Mouse (Mus musculus) intestine, postnatal 0 days (tissue): Measurements from ENCODE around the gene Gm1673. TPM values are rescaled to one million over a fixed set of nuclear protein-coding genes. Genes with fewer than 3 reads are reported as not detected.

Experiments used
- ATAC-seq: fragments of 200-750 bp; cut with Nextera tagmentation; 2 replicates; pipeline ENCODE4 v1.8.0; 2017; ENCODE audit warnings: mild to moderate bottlenecking, moderate TSS enrichment, moderate library complexity
- H3K27ac ChIP-seq: fragments of 300-500 bp; sonication (generic); 2 replicates; pipeline ENCODE4 v1.5.1; 2014; ENCODE audit warnings: mild to moderate bottlenecking, low read depth, low read length, moderate library complexity
- H3K27me3 ChIP-seq: fragments of 300-500 bp; sonication (generic); replicated peaks from 2 replicates; pipeline ENCODE4 v1.6.1; 2014; ENCODE audit warnings: low read length, mixed read lengths; ENCODE audit not compliant: control insufficient read depth, insufficient read depth
- H3K36me3 ChIP-seq: fragments of 300-500 bp; sonication (generic); 2 replicates; pipeline ENCODE4 v1.6.1; 2014; ENCODE audit warnings: mild to moderate bottlenecking, moderate library complexity; ENCODE audit not compliant: control insufficient read depth, insufficient read depth
- H3K4me1 ChIP-seq: fragments of 300-500 bp; sonication (generic); replicated peaks from 2 replicates; pipeline ENCODE4 v1.6.1; 2014; ENCODE audit warnings: antibody characterized with exemption, low read length, mixed read lengths; ENCODE audit not compliant: control insufficient read depth, insufficient read depth
- H3K4me2 ChIP-seq: fragments of 300-500 bp; sonication (generic); replicated peaks from 2 replicates; pipeline ENCODE4 v1.6.1; 2014; ENCODE audit warnings: low read depth, mild to moderate bottlenecking, moderate library complexity
- H3K4me3 ChIP-seq: fragments of 300-500 bp; sonication (generic); 2 replicates; pipeline ENCODE4 v1.5.1; 2014; ENCODE audit warnings: low read depth, low read length
- H3K9ac ChIP-seq: fragments of 300-500 bp; sonication (generic); 2 replicates; pipeline ENCODE4 v1.6.1; 2014; ENCODE audit warnings: mild to moderate bottlenecking, low read depth, low read length
- H3K9me3 ChIP-seq: fragments of 300-500 bp; sonication (generic); 2 replicates; pipeline ENCODE4 v1.6.1; 2016; ENCODE audit warnings: mixed run types; ENCODE audit not compliant: control insufficient read depth
- CTCF ChIP-seq: sonication (generic); IDR thresholded peaks from 2 replicates; pipeline ENCODE4 v1.5.1; 2016; ENCODE audit warnings: low read depth, mild to moderate bottlenecking, control low read depth, antibody characterized with exemption, moderate library complexity
- WGBS: fragments of 180-500 bp; shearing (Covaris S2); extraction: QIAGEN DNeasy Blood & Tissue Kit; methylation state at CpG from one replicate; pipeline ENCODE4 v1.1.7; 2014; 5-methylcytosine and 5-hydroxymethylcytosine counted together
- polyA plus RNA-seq: library from polyadenylated mRNA; unstranded; fragments of >200 nt; fragmentation: Nextera tagmentation; extraction: Ambion mirVana; gene quantifications from 2 replicates; pipeline ENCODE4 v1.2.1, GENCODE M21; 2015

Gene Gm1673
- polyA plus RNA-seq, 1 experiment from 2014 or later = 26.7 TPM

- Histone ChIP-seq H3K4me3 (no peak overlapping the region), H3K4me2 (no peak overlapping the region), H3K27ac (no peak overlapping the region), H3K27me3 (no peaks in the 10 kb centered on the region), H3K4me1 (no peaks in the 10 kb centered on the region), H3K9me3 (no peaks in the 10 kb centered on the region), H3K36me3 (no peaks in the 10 kb centered on the region), H3K9ac (no peak overlapping the region)
- no peak for ATAC-seq
- no peak for TF ChIP-seq CTCF
- WGBS = 51% methylated on average over 2 of the region's 2 CpGs
Measured at GRCm38 (mm10) chr5:33974736-33975135, 8.5 kb upstream of the Gm1673 start.

GRCm38 (mm10) chr5:33976267-33976666 lies 7.0 kb upstream of the Gm1673 start:
- no peak for ATAC-seq
- Histone ChIP-seq H3K4me3 (no peak overlapping the region), H3K4me2 (no peak overlapping the region), H3K27me3 (no peaks in the 10 kb centered on the region), H3K9ac (no peak overlapping the region), H3K4me1 (no peaks in the 10 kb centered on the region), H3K27ac (no peak overlapping the region), H3K9me3 (no peaks in the 10 kb centered on the region), H3K36me3 (no peaks in the 10 kb centered on the region)
- 35% methylated on average over 3 of the region's 3 CpGs for WGBS
- no peak for TF ChIP-seq CTCF

GRCm38 (mm10) chr5:33982731-33983259 lies 438 bp upstream of the Gm1673 start:
- peak; percentile 16; the same call in 1 of the 2 replicates for ATAC-seq

GRCm38 (mm10) chr5:33994671-33995625 lies 11.7 kb downstream of the Gm1673 start:
- TF ChIP-seq CTCF = peak; percentile 71
- 45% methylated on average over 28 of the region's 28 CpGs for WGBS
- H3K9me3 ChIP-seq = no peaks in the 10 kb centered on the region
- ATAC-seq = no peak
- no peaks in the 10 kb centered on the region for H3K4me1 ChIP-seq
- H3K27me3 ChIP-seq = peaks cover 56% of the 10 kb centered on the region
- peak overlapping the region; percentile 56 for H3K4me3 ChIP-seq
- H3K4me2 ChIP-seq = peak overlapping the region; percentile 96; the same call in 1 of the 2 replicates
- no peaks in the 10 kb centered on the region for H3K36me3 ChIP-seq
- H3K9ac ChIP-seq = no peak overlapping the region
- no peak overlapping the region for H3K27ac ChIP-seq

More at GRCm38 (mm10) chr5:33982731-33983259, 438 bp upstream of the Gm1673 start:
- Histone ChIP-seq H3K27ac (no peak overlapping the region), H3K4me1 (no peaks in the 10 kb centered on the region), H3K36me3 (no peaks in the 10 kb centered on the region), H3K9me3 (no peaks in the 10 kb centered on the region), H3K27me3 (0 out of 2 replicates have a peak, but pooled peaks cover 10% of the 10 kb centered on the region), H3K9ac (no peak overlapping the region; the same call in 1 of the 2 replicates), H3K4me2 (peak overlapping the region; percentile 96), H3K4me3 (peak overlapping the region; percentile 77)
- no peak for TF ChIP-seq CTCF
- WGBS = 7% methylated on average over 23 of the region's 26 CpGs

- ATAC-seq = no peak
- H3K4me2 ChIP-seq = peak within 1 kb of the TSS; percentile 96
- H3K9me3 ChIP-seq = no peaks in the 10 kb centered on the region
- H3K9ac ChIP-seq = peak within 1 kb of the TSS; percentile 8; the same call in 1 of the 2 replicates
- TF ChIP-seq CTCF = no peak
- H3K27ac ChIP-seq = no peak within 1 kb of the TSS
- H3K27me3 ChIP-seq = peaks cover 56% of the 10 kb centered on the region
- WGBS = under 1% methylated on average over 88 of the region's 90 CpGs
- no peaks in the 10 kb centered on the region for H3K36me3 ChIP-seq
- H3K4me1 ChIP-seq = no peaks in the 10 kb centered on the region
- peak within 1 kb of the TSS; percentile 56 for H3K4me3 ChIP-seq
Measured at GRCm38 (mm10) chr5:33995843-33996693, 12.8 kb downstream of the Gm1673 start, which contains the start of gene Nat8l. TSS of gene Nat8l (plus strand) at chr5:33995984.
